Mouse (Mus musculus): ENCODE data around the gene Glipr2.

The Glipr2 gene

DNA sequence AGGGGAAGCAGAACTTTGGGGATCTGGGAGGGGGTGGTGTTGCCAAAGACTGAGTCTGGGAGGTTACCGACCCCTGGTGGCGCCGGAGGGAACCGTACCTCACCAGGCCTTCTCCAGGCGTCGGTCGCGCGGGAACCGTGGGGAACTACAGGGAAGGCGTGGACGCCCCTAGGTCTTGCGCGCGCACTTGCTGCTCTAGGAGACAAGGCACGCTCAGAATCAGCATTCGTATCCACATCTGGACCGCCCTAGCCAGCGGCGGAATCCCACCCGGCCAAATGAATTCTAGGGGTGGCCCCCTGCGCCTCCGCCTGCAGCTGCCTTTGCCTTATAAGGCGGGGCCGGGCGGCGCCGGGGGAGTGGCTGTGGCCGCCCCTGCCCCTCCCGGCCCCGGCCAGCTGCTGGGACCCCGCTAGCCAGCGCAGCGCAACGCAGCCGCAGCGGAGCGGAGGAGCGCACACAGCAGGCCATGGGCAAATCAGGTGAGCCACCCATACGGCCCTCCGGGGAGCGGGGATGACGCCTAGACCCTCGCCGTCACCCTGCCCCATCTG, at the start of gene Glipr2:
TSS of gene Glipr2 (plus strand) at position 110 of the 554 bp plus-strand sequence.
- peak; percentile 48 to 68 for DNase-seq (ENCODE audit: low spot score in 2 of 2)

DNA sequence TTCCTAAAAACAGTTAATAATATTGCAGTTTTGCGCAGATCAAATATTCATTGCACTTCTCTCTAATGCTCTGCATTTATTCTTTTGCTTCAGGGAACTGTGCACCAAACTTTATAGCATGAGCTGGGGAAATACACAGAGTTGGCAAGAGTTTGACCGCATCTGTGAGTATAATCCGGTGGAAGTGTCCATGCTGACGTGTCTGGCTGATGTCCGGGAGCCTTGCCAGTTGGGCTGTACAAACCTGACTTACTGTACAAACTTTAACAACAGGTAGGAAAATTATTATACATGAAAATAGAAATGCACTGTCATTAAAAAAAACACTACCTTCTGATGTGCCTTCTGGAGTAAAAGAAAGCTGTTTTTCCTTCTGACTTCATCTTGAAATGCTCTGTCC, 39.0 kb upstream of the Glipr2 start:
- DNase-seq (ENCODE audit: low spot score in 2 of 2) = no peak

DNA sequence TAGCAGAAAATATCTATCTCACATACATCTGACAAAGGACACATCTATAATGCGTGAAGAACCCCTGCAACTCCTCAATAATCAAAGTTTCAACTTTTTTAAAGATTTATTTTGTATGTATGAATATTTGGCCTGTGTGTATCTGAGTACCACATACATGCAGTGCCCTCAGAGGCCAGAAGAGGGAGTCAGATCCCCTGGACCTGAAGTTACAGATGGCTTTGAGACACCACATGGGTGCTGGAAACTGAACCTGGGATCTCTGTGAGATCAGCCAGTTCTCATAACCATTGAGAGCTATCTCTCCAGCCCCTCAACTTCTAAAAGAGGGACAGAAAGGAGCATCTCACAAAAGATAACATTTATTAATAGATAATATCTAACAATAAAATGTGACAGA, 36.6 kb upstream of the Glipr2 start:
- DNase-seq (ENCODE audit: low spot score in 2 of 2) = no peak

DNA sequence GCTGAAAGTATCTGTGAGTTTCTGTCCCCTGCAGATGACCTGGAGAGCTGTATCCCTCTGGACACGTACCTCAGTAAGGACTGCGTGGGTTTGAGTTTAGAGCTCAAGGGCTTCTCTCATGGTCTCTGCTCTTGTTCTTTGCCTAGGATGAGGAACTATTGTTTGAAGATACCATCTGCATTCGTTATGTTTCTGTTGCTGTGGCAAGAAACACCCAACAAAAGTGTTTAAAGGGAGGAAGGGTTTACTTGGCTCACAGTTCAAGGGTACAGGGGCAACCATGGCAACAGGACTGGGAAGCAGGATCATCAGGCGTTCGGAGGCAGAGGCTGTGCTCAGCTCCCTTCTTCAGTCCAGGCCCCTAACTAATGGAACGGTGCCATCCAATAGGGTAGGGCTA, 32.1 kb upstream of the Glipr2 start:
- DNase-seq (ENCODE audit: low spot score in 2 of 2) = no peak

DNA sequence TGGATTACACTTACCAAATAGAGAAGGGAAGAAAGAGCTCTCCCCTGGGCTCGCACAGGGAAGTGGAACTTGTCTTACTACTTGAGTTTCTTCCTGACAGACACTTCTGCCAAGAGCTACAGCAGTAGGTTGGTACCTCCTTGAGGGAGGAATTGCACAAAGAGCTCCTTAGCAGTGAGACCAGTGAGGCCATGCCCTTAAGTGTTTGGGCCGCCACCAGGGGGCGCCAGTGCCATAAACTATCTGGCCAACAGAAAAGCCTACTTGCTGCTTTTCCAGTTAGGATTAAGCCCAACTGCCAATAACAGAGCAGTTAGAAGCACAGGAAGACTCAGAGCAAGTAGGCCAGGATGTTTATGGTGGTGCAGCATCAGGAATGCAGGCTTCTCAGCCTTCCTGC, 31.4 kb upstream of the Glipr2 start:
- peak; percentile 71 to 72 for DNase-seq (ENCODE audit: low spot score in 2 of 2)

DNA sequence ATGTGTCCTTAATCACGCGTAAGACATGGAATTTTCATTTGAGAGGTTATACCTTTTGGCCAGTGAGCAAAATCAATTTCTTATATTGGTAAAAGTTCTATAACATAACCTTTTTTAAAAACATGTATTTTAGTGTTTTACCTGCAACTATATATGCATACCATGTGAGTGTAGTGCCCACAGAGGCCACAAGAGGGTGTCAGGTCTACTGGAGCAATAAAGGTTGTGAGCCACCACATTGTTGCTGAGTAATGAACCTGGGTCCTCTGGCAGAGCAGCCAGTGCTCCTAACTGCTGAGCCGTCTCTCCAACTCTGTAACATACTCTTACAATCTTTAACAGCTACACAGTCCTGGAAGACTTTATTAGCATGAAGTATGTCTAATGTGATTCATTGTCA, 29.4 kb upstream of the Glipr2 start:
- DNase-seq (ENCODE audit: low spot score in 2 of 2) = no peak

DNA sequence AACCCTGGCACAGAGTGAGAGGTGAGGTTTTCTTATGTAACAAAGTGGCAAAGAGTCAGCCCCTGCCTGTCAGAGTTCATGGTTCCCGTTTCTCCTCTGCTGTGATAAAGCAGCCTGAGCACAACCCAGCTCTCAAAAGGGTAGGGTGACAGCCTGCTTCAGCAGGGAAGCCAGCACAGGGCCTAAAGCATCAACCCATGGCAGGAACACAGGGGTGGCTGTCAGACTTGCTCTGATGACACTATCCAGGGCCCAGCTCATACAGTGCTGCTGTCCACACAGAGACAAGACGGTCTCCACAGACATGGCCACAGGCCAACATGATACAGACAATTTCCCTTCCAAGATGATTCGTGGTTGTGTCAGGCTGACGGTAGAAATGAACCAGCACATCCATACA, 25.3 kb upstream of the Glipr2 start:
- no peak for DNase-seq (ENCODE audit: low spot score in 2 of 2)

DNA sequence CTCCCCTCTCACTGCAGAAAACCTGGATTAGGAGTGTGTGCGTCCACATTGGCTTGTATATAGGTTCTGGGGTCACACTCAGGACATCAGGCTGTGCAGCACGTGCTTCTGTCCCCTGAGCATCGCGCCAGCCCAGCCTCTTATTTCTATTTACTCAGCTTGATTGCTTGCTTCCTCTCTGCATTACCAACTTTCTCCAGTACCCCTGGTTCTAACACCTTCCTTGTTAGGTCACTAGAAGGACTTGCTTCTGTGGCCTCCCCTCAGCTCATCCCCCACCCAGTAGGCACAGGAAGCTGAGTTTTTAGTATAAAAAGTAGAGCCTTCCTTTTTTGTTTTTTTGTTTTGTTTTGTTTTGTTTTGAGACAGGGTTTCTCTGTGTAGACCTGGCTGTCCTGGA, 21.0 kb upstream of the Glipr2 start:
- no peak for DNase-seq (ENCODE audit: low spot score in 2 of 2)

DNA sequence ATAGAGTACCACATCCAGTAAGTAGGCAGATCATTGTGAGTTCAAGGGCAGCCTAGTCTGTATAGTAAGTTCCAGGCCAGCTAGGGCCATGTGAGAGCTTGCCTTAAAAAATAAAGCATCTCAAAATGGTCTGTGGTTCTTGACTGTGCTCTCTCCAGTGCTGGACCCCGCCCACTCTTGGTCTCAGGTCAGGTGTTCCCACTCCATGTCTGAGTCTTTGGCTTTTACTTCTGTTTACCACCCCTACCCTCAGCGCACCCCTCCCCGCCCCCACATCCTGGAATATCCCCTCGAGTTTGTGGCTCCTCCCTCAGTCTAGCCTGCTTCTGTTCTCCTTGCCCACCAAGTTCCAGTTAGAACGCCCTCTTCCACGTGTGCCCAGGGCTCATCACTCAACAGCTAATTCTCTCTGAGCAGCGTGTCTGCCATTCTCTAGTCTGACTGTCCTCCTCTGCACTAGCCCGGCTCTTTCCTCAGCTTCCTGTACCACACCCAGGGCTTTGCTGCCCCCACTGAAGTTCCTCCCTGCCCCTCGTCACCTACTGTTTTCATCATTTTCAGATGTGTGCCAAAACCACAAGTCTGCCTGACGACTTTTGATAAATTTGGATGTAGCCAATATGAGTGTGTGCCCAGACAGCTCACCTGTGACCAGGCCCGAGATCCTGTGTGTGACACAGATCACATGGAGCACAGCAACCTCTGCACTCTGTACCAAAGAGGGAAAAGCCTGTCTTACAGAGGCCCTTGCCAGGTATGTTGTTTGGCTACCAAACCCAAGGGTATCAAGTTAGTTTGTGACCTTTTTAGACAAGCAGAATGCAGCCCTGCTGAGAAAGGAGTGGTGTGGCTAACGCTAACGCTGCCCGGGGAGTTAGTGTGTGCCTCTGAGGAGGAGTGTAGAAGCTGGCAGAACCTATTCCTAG, 20.2 kb upstream of the Glipr2 start:
- DNase-seq (ENCODE audit: low spot score in 2 of 2) = no peak

DNA sequence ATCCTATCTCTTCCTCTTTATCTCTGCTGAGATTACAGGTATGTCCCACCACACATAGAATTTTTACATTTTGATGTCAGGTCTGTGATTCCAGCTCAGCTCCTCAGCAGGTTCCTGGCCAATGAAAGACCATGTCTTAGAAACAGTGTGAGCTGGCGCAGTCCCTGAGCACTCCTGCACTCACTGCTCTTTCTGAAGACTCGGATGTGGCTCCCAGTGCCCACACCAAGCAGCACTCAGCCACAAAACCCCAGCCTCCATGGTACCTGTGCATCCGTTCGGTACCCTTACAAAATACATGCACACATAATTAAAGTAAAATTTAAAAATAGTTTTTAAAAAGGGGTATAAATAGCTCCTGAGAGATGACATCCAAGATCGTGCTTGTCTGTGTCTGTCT, 15.9 kb upstream of the Glipr2 start:
- no peak for DNase-seq (ENCODE audit: low spot score in 2 of 2)

DNA sequence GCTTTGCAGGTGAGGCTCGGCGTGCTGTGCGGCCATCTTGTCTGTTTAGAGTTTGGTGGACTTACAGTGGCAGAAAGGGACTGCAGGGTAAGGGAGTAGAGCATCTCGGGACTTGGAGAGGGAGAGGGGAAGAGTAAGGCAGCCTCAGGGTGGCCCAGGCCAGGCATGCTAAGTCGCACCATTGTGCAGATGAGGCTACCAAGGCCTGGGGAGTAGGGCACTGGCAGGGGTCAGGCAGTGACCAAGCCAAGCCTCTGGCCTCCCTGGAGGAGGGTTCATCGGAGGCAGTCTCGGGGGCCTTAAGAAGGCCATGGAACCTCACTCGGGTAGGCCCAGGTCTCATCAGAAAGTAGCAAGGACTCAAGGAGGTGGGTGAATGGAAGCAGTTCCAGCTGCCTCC, 14.8 kb upstream of the Glipr2 start:
- DNase-seq (ENCODE audit: low spot score in 2 of 2) = no peak

DNA sequence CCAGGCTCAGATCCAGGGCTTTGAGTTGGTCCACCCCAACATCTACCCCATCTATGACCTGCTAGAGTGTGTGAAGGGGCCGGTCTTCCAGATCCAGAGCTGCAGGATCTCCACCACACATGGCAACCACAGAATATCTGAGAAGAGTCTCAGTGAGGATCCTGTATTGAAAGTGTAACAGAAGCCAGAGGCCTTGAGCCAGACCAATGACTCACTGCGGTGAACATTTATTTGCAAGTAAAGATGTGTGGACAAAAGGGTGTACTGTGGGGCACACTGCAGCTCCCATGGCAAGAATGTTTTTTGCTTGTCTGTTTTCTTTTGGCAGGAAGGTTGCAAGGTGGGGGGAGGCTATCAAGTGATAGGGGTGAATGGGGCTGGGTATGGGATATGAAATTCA, 9.6 kb upstream of the Glipr2 start:
- DNase-seq (ENCODE audit: low spot score in 2 of 2) = no peak

DNA sequence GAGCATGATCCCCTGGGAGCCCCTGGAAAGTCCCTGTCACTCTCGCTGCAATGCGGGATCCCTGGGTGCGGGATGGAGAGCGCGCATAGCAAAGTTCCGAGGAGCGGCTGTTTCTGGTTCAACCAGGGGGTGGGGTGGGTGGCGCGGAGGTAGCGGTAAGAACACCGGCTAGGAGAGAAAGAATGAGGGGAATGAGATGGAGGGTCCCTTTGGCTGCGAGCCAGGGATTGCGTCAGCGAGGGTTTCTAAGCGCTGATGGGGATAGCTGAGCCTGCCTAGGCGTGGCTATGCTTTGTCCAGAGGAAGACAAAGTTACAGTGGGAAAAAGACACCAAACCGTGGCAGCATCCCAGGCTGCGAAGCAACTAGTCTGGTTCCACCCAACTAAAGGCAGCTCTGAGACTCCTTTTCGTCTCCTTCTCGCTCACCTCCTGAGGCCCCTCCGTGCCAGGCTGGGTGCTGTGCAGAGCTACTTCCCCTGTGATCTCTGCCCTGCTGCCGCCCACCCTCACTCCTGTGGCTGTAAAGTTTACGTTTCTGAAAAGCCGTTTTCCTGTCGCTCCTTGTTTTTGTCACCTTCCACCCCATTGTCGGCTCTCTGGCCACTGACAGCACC, 753 bp downstream of the Glipr2 start:
- peak in 1 of 2 experiments; percentile 50 for DNase-seq (ENCODE audit: low spot score in 2 of 2)

DNA sequence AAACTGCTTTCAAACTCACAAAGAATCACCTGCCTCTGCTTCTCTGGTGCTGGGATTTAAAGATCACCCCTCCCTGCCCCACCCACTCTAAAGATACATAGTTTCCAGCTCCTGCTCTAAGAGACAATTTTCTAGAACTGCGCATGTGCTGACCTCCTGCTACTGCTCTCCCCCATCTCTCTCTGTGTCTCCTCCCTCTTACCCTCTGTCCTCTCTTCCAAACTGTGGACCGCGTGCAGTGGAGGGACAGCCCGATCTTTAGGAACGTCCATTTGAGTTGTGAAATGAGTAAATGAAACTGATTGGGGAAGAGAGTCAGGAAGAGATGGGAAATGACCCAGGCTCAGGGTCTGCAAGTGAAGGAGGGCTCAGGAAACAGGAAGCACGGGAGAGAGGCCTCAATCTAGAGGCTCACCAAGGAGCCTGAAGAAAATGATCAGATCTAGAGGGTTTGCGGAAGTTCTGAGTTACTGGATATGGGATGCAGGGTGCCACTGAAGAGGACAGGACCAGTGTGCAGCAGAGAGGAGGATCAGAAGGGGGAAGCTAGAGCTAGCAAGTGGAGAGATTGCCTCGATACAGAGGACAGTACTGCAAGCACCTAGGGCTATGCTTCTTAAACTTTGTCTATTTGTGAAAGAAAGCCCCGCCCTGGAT, 2.5 kb downstream of the Glipr2 start:
- DNase-seq (ENCODE audit: low spot score in 2 of 2) = no peak

DNA sequence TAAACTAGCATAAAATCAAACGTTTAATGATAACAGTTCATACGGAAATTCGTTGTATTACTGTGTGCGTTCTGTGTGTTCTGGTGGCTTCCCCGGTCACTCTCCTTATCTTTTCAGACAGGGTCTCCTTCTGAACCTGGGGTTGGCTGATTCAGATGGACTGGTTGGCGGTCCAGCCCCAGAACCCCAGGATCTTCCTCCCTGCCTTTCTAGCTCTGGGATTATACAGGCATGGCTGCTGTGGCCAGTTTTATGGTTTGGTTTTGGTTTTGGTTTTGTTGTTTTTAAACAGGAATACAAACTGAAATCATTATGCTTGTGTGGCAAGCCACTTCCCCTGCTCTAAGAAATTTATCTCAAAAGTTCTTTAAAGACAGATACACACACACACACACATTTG, 3.0 kb downstream of the Glipr2 start:
- DNase-seq (ENCODE audit: low spot score in 2 of 2) = no peak

DNA sequence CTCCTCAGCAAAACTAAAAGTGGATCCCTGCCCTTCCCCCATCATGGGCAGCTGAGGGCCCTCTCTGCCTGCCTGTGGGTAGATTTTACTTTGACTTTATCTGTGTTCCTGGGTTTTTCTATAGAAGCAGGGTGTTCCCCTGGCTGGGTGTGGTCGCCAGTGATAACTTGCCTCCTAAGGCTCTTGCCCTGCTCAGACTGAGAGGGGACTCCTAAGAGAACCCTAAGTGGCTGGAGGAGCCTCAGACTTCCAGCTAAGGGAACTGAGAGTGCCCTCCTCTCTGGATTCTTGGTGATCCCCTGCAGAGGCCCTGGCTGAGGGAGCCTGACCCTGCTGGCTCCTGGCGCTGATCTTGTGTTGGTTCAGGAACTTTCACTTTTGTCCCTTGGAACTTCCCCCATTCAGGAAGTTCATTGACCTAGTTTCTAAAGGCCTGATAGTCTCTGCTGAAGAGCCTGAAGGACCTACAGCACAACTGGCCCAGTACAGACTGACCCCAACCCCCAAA, 7.2 kb downstream of the Glipr2 start:
- DNase-seq (ENCODE audit: low spot score in 2 of 2) = no peak

DNA sequence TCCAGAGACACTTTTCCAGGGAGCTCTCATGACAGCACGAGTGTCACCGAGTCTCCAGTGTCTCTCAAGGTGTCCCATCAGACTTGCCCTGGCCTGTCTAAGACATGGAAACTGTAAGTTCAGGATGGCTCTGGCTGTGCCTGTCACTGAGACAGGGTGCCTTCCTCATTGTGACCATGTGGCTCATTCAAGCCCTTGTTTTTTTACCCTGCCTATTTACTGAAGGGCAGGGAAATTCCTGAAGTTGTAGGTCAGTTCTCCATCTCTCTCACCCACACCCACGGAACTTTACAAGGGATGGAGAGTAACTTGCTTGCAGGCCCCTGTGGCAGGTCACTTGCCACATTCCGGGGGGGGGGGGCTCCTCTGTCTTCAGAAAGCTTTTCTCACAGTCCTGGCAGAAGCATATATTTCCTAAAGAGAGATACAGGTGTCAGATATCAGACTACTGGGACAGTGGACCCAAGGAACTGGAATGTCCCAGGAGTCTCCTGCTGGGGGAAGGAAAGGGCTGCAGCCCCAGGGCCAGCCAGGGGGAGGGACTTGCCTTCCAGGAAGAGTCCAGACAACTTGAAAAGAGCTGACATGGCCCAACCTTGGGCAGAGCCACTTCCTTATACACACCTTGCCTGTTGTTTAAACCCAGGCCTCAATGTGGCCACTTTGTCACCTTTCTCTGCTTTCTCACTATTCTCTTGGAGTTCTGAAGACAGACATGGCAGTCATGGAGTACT, 7.9 kb downstream of the Glipr2 start:
- DNase-seq (ENCODE audit: low spot score in 2 of 2) = no peak

DNA sequence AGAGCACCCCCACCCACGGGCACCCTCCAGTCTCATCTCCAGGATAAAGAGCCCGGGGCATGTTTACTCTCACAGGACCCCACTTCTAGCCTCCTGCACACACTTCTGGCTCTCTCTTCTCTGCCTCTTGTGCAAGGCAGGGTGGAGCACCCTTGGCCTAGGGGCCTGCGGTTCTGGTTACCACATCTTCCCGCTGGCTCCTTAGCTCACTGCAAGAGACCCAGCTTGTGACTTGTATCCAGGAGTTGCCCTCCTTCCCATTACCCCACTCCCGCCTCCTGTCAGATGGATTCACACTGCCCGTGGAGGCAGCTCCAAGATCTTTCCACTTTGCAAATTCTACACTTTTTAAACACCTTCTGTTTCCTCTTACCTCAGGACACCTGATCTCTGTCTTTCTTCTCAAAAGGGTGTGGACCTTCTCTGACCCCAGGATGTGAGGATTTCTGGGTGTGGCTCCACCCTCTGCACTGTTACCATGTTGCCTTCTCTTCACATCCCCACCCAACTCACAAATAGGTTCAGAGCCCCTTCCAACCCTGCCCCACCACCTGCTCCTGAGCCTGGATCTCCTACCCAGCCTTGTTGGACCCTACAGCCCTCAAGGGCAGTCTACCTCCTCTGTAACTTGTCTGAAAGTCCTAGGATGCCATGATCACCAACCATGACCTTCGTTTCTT, 8.8 kb downstream of the Glipr2 start:
- DNase-seq (ENCODE audit: low spot score in 2 of 2) = no peak

DNA sequence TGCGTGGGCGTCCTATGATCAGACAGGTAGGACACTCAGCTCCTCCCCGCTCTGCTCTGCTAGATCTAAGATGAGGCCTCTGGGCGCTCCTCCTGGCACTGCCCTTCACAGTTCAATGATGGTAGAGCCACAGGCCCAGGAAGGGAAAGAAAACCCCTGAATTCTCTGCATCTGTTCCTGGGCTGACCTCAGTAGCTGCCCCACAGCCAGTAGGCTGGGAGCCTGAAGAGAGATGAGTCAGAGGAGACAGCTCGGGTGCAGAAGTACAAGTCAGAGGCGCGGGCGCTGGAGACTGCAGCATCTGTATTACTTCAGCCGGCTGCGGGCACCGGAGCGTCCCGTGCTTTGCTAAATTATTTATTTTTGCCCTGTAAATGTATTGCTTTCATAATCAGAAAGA, 11.4 kb downstream of the Glipr2 start:
- DNase-seq (ENCODE audit: low spot score in 2 of 2) = peak; percentile 26 to 66

DNA sequence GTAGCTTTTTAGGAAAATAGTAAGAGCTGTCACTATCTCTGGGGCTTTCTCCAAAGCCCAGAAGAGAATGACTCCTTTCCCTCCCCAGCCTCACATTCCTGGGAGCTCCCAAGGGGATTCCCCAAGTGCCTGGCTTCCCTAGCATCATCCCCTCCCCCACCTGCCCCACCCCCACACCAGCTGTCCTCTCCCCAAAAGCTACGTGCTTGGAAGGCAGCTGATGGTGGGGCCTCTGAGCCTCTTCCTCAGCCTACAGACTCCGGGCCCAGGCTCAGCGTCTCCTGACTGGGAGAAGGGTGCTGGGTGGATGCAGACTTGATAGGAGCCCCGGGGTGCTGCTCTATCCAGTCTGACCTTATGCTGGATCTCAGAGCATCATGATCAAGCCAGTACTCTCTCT, 12.2 kb downstream of the Glipr2 start:
- no peak for DNase-seq (ENCODE audit: low spot score in 2 of 2)
